Mouse (Mus musculus) pancreas, adult 10 weeks (tissue): ENCODE results near the gene Ager. TPM values are rescaled to one million over a fixed set of nuclear protein-coding genes. Genes with fewer than 3 reads are reported as not detected.

Experiments used
- polyA plus RNA-seq: library from polyadenylated mRNA; stranded (reverse); fragments of 350-450 nt; fragmentation: Illumina TruSeq; extraction: RNeasy Lipid Tissue Mini Kit (QIAGEN cat#74804); gene quantifications from one replicate; pipeline ENCODE4 v1.2.3, GENCODE M21; 2015; ENCODE audit warnings: low read depth, low replicate concordance; ENCODE audit not compliant: insufficient read depth

Gene Ager
- polyA plus RNA-seq, result 1.3 TPM

GRCm38 (mm10) chr17:34597566-34598095 is at the start of gene Ager:
Gene Ager, plus strand, starts transcription at chr17:34597862.

GRCm38 (mm10) chr17:34564003-34564421 is 33.6 kb upstream of the Ager start, which contains the start of gene Notch4:
Gene Notch4, plus strand, starts transcription at chr17:34564268.

GRCm38 (mm10) chr17:34589681-34590101 is 8.0 kb upstream of the Ager start, which contains the start of gene Gpsm3:
Gene Gpsm3, plus strand, starts transcription at chr17:34589806.

GRCm38 (mm10) chr17:34591029-34591993 is 6.4 kb upstream of the Ager start, which contains the start of gene Pbx2:
Gene Pbx2, plus strand, starts transcription at chr17:34591266.

GRCm38 (mm10) chr17:34603375-34604060 is 5.9 kb downstream of the Ager start, which contains the start of gene Rnf5:
Gene Rnf5, minus strand, starts transcription at chr17:34603690.

DNA sequence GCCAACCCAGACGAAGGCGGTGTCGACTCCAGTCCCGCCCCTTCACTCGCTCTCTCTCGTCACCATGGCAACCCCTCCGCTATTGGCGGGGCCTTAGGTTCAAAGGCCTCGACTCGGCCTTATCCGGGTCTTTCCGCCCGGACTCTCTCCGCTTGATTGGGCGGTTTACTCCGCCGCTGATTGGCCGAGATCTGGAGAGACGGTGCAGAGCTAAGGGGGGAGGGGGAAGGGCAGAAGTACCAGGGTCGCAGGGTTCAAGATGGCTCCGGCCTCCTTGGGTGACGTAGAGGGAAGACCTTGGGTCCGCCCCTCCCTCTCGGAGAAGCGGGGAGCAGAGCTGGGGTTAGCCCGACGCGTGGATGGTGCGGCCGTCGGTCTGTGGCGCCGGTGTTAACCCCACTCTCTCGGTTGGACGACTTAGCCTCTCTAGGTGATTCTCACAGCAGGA is 6.4 kb downstream of the Ager start, which contains the start of gene Agpat1:
TSS of gene Agpat1 (plus strand) at position 202 of the 448 bp plus-strand sequence.

DNA sequence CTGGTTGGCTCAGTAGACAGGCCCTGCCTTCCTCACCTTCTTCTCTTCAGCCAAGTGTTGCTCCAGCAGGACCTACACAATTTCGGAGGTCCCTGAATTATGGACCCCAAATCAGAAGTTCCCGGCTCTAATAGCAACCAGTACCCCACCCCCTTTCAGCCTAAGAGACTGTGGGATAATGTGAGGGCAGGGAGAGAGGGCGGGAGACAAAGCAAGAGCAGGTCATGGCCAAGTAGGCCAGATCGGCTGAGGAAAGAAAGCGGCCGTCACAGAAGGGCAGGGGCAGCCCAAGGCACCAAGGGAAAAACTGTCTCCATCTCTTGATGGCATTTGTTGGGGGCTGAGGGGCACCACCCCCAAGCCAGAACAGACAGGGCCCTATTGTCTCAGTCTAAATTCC is 18.2 kb downstream of the Ager start, which contains the start of gene Egfl8:
TSS of gene Egfl8 (minus strand) at position 101 of the 400 bp plus-strand sequence.

DNA sequence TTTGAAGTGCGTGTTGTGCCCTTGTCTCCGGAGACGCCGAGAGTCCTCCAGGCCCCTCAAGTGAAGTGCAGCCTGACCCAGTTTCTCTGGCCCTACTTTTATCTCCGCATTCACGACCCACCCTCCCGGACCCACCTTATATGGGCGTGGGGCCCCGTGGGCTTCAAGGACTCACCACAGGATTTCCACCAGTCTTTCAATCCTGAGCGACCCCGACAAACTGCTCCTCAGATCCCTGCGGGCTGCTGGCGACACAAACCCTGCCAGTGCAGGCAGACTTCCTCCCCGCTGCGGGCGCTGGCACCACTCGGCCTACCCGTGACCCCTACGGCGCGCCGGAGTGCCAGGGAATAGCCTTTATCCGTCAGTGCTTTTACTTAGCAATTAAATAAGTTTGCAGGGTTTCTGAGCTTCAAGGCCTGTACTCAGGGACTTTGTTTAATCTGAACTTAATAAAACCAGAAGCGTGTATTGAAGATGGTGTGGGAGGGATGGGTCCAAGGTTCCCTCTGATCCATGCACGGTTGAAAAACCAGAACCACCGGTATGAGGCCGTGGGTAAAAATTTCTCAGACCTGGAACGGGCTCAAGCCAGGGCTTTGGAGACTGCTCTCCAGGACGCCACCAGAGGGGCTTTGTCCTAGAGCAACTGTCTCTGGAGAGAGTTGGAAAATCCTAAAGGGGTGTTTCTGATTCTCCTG is 30.4 kb downstream of the Ager start, which contains the start of gene Ppt2:
TSS of gene Ppt2 (minus strand) at position 568 of the 701 bp plus-strand sequence.

GRCm38 (mm10) chr17:34629221-34629751 is 31.6 kb downstream of the Ager start, which contains the start of gene Prrt1:
Gene Prrt1, plus strand, starts transcription at chr17:34629533.

GRCm38 (mm10) chr17:34644608-34645007 is 46.9 kb downstream of the Ager start, which contains the start of gene Fkbpl:
Gene Fkbpl, plus strand, starts transcription at chr17:34644764.

GRCm38 (mm10) chr17:34646906-34647787 is 49.5 kb downstream of the Ager start, which contains the start of gene Atf6b:
Gene Atf6b, plus strand, starts transcription at chr17:34647146.

Other genes with a start within 250 kb of the Ager start
- gene Btnl2, start 243.0 kb upstream of the Ager start, polyA plus RNA-seq, result not detected
- not detected for gene Btnl1, start 220.7 kb upstream of the Ager start, polyA plus RNA-seq
- gene BC051142, start 199.0 kb upstream of the Ager start, polyA plus RNA-seq, result 4.2 TPM
- not detected for gene Btnl4, start 120.5 kb upstream of the Ager start, polyA plus RNA-seq
- gene Btnl6, start 80.5 kb upstream of the Ager start, polyA plus RNA-seq, result not detected
- 13.4 TPM for gene Notch4, start 33.6 kb upstream of the Ager start, polyA plus RNA-seq
- gene Gpsm3, start 8.1 kb upstream of the Ager start, polyA plus RNA-seq, result 13.2 TPM
- gene Pbx2, start 6.6 kb upstream of the Ager start, polyA plus RNA-seq, result 11.4 TPM
- 23.2 TPM for gene Rnf5, start 5.8 kb downstream of the Ager start, polyA plus RNA-seq
- gene Agpat1, start 6.4 kb downstream of the Ager start, polyA plus RNA-seq, result 22.7 TPM
- gene Egfl8, start 18.1 kb downstream of the Ager start, polyA plus RNA-seq, result 3.3 TPM
- gene Ppt2, start 30.6 kb downstream of the Ager start, polyA plus RNA-seq, result 9.9 TPM
- gene Prrt1, start 31.7 kb downstream of the Ager start, polyA plus RNA-seq, result 5.2 TPM
- gene Fkbpl, start 46.9 kb downstream of the Ager start, polyA plus RNA-seq, result 2.0 TPM
- 10.8 TPM for gene Atf6b, start 49.3 kb downstream of the Ager start, polyA plus RNA-seq
- 12.0 TPM for gene Tnxb, start 72.7 kb downstream of the Ager start, polyA plus RNA-seq
- 20.6 TPM for gene C4b, start 146.0 kb downstream of the Ager start, polyA plus RNA-seq
- gene Cyp21a1, start 206.7 kb downstream of the Ager start, polyA plus RNA-seq, result 1.9 TPM
- 14.8 TPM for gene Stk19, start 239.1 kb downstream of the Ager start, polyA plus RNA-seq
- gene Dxo, start 239.2 kb downstream of the Ager start, polyA plus RNA-seq, result 19.9 TPM